Mouse (Mus musculus): Measurements from ENCODE around the gene Carmil1.
"Not testable (repeated sequence)": the region's sequence is repeated elsewhere in the genome, so short reads cannot be mapped to it uniquely, and the experiment has no call there.

Gene Carmil1

DNA sequence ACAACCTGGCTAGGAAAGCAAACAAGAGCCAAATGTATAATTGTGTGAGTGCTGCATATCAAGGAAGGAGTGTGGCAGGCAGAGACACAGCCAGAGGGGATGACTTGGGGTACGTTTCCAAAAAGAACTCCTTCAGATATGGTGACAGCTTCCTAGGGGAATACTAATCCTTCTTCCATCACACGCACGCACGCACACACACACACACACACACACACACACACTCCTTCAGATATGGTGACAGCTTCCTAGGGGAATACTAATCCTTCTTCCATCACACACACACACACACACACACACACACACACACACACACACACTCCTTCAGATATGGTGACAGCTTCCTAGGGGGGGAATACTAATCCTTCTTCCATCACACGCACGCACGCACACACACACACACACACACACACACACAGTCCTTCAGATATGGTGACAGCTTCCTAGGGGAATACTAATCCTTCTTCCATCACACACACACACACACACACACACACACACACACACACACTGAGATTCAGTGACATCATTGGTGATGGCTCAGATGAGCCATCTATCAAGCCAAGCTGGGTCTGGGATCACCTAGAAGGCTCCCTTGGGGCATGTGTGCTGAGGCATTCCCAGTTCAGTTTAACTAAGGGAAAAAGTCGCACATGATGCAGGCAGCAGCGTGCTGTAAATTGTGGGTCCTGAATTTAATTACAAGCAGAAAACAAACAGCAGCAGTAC is 175.8 kb downstream of the Carmil1 start:
- DNase-seq (ENCODE audit: low read depth, low spot score), result not testable (repeated sequence)

GRCm38 (mm10) chr13:24104016-24104415 is 176.6 kb downstream of the Carmil1 start:
- DNase-seq (ENCODE audit: low read depth, low spot score), result peak; percentile 19

- no peak for DNase-seq (ENCODE audit: low read depth, low spot score)
Observed at GRCm38 (mm10) chr13:24103152-24103551, 177.4 kb downstream of the Carmil1 start.

- DNase-seq (ENCODE audit: low read depth, low spot score), result no peak
Observed at GRCm38 (mm10) chr13:24102256-24102655, 178.3 kb downstream of the Carmil1 start.

- DNase-seq (ENCODE audit: low read depth, low spot score), result no peak
Observed at GRCm38 (mm10) chr13:24101157-24102130, 179.2 kb downstream of the Carmil1 start.

- no peak for DNase-seq (ENCODE audit: low read depth, low spot score)
Observed at GRCm38 (mm10) chr13:24100516-24101094, 180.0 kb downstream of the Carmil1 start.

- DNase-seq (ENCODE audit: low read depth, low spot score), result no peak
Observed at GRCm38 (mm10) chr13:24096573-24096972, 184.0 kb downstream of the Carmil1 start.

DNA sequence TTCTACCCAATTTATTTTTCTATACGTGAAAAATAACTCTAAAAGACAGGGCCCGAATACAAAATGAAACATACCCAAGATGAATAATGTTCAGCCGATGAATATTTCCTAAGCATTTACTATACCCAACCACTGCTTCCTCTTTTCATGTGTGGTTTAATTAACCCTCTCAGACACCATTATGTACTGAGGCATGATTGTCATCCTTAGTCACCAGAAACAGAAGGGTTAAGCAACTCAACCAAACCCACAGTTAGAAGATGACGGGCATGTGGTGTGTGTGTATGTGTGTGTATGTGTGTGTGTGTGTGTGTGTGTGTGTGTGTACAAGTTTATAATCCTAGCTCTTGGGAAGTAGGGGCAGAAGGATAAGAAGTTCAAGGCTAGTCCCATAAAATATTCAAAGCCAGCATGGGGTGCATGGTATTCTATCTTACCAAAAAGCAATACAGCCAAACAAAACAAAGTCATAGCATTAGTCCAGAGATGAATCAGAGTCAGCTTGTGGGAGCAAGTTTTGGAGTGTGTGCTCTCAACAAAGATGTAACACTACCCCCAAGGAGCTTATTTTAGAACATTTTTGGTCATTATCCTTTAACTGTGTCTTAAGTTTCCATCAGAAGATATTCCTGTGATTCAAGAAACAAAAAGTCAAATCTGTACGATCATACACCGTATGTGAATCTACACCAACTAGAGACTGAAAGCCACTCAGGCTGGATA is 185.6 kb downstream of the Carmil1 start:
- no peak for DNase-seq (ENCODE audit: low read depth, low spot score)

DNA sequence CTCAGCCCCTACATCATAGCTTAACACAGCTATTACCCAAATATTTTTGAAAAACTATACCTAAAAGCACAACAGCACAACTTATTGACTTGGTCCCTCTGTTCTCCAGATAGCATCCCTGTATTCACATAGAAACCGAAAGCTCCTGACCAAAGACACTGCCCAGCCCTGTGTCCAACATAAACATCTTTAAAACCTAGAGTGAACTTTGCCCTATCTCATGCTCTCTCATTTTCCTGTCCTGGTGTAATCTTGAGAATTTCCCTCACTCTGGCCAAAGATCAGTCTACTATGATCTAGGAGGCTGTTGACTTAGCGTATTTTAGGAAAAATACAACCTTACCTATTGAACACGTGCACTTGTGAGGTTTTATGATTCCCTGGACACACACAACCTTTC is 187.5 kb downstream of the Carmil1 start:
- no peak for DNase-seq (ENCODE audit: low read depth, low spot score)

DNA sequence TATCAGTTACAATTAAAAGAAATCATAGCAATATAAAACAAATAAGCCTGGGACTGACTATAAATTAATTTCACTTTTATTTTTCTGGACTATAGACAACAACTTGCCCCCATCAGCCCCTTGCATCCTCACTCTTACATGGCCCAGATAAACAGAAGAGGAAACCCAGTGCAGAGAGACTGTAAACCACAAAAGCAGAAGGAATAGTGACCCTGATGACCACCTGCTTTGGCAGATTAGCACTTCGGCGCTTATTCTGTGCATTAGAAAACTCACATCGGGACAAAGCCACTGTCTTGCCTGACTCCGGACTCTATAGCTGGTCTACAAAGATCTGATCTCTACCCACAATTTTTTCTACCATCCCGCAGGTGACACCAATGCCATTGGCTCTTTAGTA is 188.5 kb downstream of the Carmil1 start:
- no peak for DNase-seq (ENCODE audit: low read depth, low spot score)

- DNase-seq (ENCODE audit: low read depth, low spot score), result no peak
Observed at GRCm38 (mm10) chr13:24082153-24082552, 198.4 kb downstream of the Carmil1 start.

- DNase-seq (ENCODE audit: low read depth, low spot score), result no peak
Observed at GRCm38 (mm10) chr13:24081698-24082097, 198.9 kb downstream of the Carmil1 start.

DNA sequence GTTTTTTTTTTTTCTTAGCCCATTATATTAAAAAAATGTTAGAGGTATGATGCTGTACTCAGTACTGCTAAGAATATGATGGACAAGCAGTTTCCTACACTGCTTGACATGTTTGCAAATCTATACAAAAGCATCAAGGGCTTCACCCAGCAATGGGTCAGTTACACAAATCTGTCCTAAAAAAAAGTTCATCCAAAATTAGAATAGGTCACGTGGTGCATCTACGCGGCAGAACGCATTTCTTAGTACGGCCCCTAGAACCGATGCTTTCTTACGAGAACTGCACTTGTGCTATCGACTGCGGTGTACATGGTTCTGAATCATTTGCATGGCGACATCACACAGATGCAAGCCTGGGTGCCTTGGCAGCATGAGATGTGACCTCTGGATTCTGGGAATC is 208.0 kb downstream of the Carmil1 start:
- DNase-seq (ENCODE audit: low read depth, low spot score), result no peak

DNA sequence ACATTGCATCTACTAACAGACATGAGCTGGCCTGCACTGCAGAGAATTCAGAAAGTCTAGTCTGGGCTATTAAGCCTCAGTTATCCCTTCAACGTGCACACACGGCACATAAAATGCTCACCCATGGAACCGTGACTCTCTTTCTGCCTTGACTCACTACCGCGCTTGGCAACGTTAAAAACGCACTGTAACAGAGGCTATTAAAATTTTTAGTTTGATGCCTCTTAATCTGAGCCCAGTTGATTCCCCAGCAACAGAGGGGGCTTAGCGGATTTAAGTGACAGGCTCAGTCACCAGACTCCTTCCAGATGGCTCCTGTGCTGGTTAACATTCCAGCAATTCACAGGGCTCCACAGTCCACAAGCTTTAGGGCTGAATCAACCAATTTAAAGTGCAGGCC is 213.0 kb downstream of the Carmil1 start:
- no peak for DNase-seq (ENCODE audit: low read depth, low spot score)

GRCm38 (mm10) chr13:24065536-24065935 is 215.1 kb downstream of the Carmil1 start:
- DNase-seq (ENCODE audit: low read depth, low spot score), result no peak

DNA sequence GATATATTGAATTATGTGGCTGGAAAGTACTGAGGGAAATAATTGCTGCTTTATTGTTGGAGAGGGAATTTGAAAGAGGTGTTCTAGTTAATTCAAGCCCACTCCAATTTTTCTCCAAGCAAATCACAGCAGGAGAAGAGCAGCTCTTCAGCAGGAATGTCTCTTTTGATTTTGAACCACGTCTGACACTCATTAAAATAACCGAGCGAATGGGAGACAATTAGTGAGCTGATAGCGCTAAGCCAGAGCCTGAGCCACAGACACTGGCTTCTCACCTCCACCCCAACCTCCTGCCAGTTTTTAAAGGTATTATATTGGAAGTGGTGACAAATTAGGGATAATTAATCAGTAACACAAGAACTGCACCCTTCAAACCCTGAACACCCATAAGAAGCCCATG is 217.8 kb downstream of the Carmil1 start:
- no peak for DNase-seq (ENCODE audit: low read depth, low spot score)

DNA sequence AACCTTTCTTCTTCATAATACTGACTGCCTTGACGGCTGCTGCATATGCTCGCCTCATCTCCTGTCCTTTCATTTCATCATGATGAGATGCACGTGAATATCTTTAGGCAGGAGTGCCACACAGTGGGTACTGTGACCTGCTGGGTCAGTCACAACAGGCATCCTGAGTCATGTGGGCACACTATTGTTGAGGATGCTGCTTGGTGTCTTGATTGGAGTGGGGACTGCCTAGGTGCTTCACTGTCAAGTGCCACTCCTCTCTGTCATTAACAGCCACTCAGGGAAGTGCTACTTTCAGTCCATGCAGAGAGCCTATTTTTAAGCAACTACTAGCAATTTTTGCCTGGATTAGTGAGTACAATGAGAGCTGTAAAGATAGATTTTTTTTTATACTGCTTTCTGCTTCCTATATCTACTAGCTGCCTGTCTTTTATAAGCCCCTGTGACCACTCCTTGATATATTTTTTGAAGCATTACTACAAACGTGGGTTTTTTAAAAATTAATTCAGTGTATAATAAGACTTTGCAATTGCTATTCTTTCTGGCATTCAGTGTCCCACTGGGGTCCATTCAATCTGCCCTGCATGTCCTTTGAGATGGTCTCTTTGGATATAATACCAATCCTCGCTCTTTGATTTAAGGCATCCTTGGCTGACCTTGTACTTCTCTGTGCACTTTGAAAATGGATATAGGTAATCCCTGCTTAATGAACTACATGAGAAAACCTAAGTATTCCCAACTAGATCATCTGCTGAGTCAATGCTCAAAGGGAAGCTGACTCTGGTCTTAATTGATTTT is 225.3 kb downstream of the Carmil1 start:
- DNase-seq (ENCODE audit: low read depth, low spot score), result no peak

GRCm38 (mm10) chr13:24051496-24051895 is 229.1 kb downstream of the Carmil1 start:
- no peak for DNase-seq (ENCODE audit: low read depth, low spot score)

DNA sequence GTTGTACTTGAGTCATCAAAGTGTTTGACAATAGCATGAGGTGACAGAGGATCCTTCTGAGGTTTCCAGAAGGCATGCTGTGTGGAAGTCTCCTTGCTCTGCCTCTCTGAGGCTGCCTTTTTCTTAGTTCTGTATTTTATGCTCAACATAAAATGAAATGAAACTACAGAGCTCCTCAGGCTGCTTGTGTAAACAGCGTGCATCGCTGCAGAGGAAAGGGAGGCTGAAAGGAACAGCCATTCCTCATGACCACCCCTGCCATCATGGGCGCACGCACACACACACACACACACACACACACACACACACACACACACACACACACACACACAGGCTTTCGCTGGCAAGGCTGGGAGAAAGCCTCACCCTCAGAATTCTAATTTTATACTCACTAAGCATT is 230.3 kb downstream of the Carmil1 start:
- DNase-seq (ENCODE audit: low read depth, low spot score), result peak; percentile 16

DNA sequence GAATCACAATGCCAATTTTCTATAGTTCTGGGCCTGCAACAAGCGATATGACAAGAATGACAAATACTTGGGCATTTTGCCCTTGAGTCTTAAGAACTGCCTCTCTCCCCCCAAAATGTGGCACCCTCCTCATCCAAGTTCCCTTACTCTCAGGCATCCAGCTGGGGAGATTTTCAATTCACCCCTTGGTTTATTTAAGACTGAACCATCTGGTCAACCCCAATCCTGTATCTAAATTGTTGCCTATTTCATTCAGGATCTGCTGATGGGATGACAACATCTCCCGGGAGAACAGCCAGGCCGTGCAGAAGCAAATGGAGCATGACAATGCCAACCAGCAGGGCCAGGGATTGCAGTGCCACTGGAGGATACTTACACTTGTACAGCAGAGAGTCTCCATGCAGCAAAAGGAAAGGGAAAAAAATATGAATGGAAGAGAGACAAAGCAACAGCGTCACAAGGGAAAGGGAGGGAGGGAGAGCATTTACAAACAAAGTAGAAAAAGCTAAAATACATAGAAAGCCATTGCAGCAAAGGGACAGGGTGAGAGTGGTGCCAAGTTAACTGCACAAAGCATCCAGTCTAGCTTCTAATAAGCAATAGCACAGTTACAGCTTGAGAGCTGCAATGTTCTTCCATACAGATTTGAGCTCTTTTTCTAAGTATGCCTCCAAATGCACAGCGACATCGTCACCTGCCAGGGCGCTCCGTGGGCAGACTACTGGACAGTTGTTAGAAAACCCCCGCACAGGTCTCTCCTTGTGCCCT is 231.1 kb downstream of the Carmil1 start:
- no peak for DNase-seq (ENCODE audit: low read depth, low spot score)

Data from A20 (cell line).